Mouse (Mus musculus): ENCODE measurements at regions not wholly inside any gene's neighbourhood (a gene's known extent, or its start where the extent isn't known, plus 50 kb on each side); places are given as distances from the start of the nearest gene placed in this dataset.

GRCm38 (mm10) chr14:120127481-120127880 lies 85.2 kb upstream of the Oxgr1 start:
- H3K4me3 ChIP-seq (ENCODE audit: low read depth, low read length) = no peak overlapping the region
- no peaks in the 10 kb centered on the region for H3K4me1 ChIP-seq (replicated peaks; ENCODE audit: control insufficient read depth, insufficient read depth, low read length)
- no peaks in the 10 kb centered on the region for H3K27me3 ChIP-seq (replicated peaks; ENCODE audit: control insufficient read depth, insufficient read depth, low read length)
- H3K9ac ChIP-seq (ENCODE audit: low read length) = no peak overlapping the region
- DNase-seq (ENCODE audit: low spot score) (peak; percentile 41), ATAC-seq (replicated peaks; ENCODE audit: low FRiP score, low TSS enrichment, low read depth) (no peak)
- no peaks in the 10 kb centered on the region for H3K36me3 ChIP-seq (ENCODE audit: control insufficient read depth, insufficient read depth, low read length)
- no peak overlapping the region for H3K4me2 ChIP-seq (ENCODE audit: low read length)
- WGBS = 78% methylated on average over 5 of the region's 5 CpGs
- no peaks in the 10 kb centered on the region for H3K9me3 ChIP-seq (ENCODE audit: control insufficient read depth, low read length)
- H3K27ac ChIP-seq (ENCODE audit: low read depth) = no peak overlapping the region

DNA sequence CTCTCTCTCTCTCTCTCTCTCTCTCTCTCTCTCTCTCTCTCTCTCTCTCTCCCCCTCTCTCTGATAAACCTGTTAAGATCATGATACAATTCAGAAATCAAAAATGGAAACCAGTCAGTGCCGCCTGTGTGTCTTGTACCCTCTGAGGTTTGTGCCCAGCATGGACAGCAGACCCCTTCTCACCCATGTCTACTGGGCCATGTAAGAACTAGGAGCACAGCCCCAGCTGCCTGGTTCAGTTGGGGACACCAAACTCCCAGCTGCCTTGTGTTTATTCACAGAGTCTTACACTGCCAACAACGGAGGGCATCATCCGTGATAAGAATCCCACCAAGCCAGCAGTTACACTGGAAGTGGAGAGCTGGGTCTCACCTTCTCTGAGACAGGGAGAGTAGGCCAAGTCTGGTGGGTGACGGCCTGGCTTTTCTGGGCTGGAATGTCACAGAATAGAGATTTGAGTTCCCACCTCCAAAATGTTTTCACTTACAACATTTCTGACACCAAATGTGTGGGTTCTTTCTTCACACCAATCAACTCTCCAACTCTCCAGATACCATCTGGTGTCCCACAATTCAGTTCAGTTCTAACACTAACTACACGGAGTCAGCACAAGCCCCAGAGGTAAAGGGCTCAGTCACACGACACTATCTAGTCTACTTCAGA lies 92.2 kb upstream of the Oxgr1 start:
- peaks cover 3% of the 10 kb centered on the region; the same call in 1 of the 2 replicates for H3K4me1 ChIP-seq (replicated peaks; ENCODE audit: control insufficient read depth, insufficient read depth, low read length)
- H3K27ac ChIP-seq (ENCODE audit: low read depth) = no peak overlapping the region
- H3K27me3 ChIP-seq (replicated peaks; ENCODE audit: control insufficient read depth, insufficient read depth, low read length) = no peaks in the 10 kb centered on the region
- H3K9me3 ChIP-seq (ENCODE audit: control insufficient read depth, low read length) = no peaks in the 10 kb centered on the region
- no peak overlapping the region for H3K9ac ChIP-seq (ENCODE audit: low read length)
- ATAC-seq (replicated peaks; ENCODE audit: low FRiP score, low TSS enrichment, low read depth) = no peak
- no peak overlapping the region for H3K4me2 ChIP-seq (ENCODE audit: low read length)
- peak; percentile 42 for DNase-seq (ENCODE audit: low spot score)
- WGBS = 76% methylated on average over 6 of the region's 6 CpGs
- H3K36me3 ChIP-seq (ENCODE audit: control insufficient read depth, insufficient read depth, low read length) = no peaks in the 10 kb centered on the region
- H3K4me3 ChIP-seq (ENCODE audit: low read depth, low read length) = no peak overlapping the region

- Histone ChIP-seq H3K9me3 (ENCODE audit: control insufficient read depth, low read length) (no peaks in the 10 kb centered on the region), H3K36me3 (ENCODE audit: control insufficient read depth, insufficient read depth, low read length) (no peaks in the 10 kb centered on the region), H3K27me3 (replicated peaks; ENCODE audit: control insufficient read depth, insufficient read depth, low read length) (no peaks in the 10 kb centered on the region), H3K4me2 (ENCODE audit: low read length) (no peak overlapping the region), H3K27ac (ENCODE audit: low read depth) (no peak overlapping the region), H3K9ac (ENCODE audit: low read length) (no peak overlapping the region), H3K4me1 (replicated peaks; ENCODE audit: control insufficient read depth, insufficient read depth, low read length) (peaks cover 3% of the 10 kb centered on the region; the same call in 1 of the 2 replicates), H3K4me3 (ENCODE audit: low read depth, low read length) (no peak overlapping the region)
- 40% methylated on average over 5 of the region's 5 CpGs for WGBS
- ATAC-seq (replicated peaks; ENCODE audit: low FRiP score, low TSS enrichment, low read depth) (no peak), DNase-seq (ENCODE audit: low spot score) (peak; percentile 43)
These were observed 93.0 kb upstream of the Oxgr1 start for GRCm38 (mm10) chr14:120135198-120135597.

GRCm38 (mm10) chr14:120136736-120137135 lies 94.5 kb upstream of the Oxgr1 start:
- Histone ChIP-seq H3K9me3 (ENCODE audit: control insufficient read depth, low read length) (no peaks in the 10 kb centered on the region), H3K27ac (ENCODE audit: low read depth) (no peak overlapping the region), H3K27me3 (replicated peaks; ENCODE audit: control insufficient read depth, insufficient read depth, low read length) (no peaks in the 10 kb centered on the region), H3K36me3 (ENCODE audit: control insufficient read depth, insufficient read depth, low read length) (no peaks in the 10 kb centered on the region), H3K4me1 (replicated peaks; ENCODE audit: control insufficient read depth, insufficient read depth, low read length) (peaks cover 6% of the 10 kb centered on the region; the same call in 1 of the 2 replicates), H3K9ac (ENCODE audit: low read length) (no peak overlapping the region), H3K4me3 (ENCODE audit: low read depth, low read length) (no peak overlapping the region), H3K4me2 (ENCODE audit: low read length) (no peak overlapping the region)
- DNase-seq (ENCODE audit: low spot score) (peak; percentile 47), ATAC-seq (replicated peaks; ENCODE audit: low FRiP score, low TSS enrichment, low read depth) (no peak)
- WGBS = 87% methylated on average over 8 of the region's 8 CpGs

DNA sequence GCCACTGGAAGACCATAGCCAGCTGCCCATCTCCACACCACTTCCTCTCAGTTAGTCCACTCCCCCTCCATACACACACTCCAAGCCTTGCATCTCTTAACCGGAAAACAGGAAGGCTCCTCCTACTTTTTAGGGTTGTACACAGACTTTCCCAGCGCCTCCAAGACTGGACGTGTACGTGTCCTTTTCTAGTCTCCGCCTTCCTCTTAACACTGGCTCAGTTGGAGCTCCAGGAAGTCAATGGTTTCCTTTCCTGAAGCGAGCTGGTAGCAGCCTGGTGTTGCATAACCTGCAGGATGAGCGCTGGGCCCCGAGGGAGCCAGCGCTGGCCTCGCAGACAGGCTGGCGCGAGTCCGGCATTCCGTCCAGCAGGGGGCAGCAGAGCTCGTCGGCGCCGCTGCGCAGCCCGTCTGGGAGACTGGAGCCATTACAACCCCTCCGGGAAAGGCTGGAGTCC lies 95.5 kb upstream of the Oxgr1 start:
- Histone ChIP-seq H3K9ac (ENCODE audit: low read length) (no peak overlapping the region; the same call in 1 of the 2 replicates), H3K36me3 (ENCODE audit: control insufficient read depth, insufficient read depth, low read length) (no peaks in the 10 kb centered on the region), H3K27ac (ENCODE audit: low read depth) (peak overlapping the region; percentile 81), H3K9me3 (ENCODE audit: control insufficient read depth, low read length) (no peaks in the 10 kb centered on the region), H3K27me3 (replicated peaks; ENCODE audit: control insufficient read depth, insufficient read depth, low read length) (no peaks in the 10 kb centered on the region), H3K4me2 (ENCODE audit: low read length) (peak overlapping the region; percentile 39), H3K4me3 (ENCODE audit: low read depth, low read length) (peak overlapping the region; percentile 12), H3K4me1 (replicated peaks; ENCODE audit: control insufficient read depth, insufficient read depth, low read length) (peaks cover 6% of the 10 kb centered on the region; the same call in 1 of the 2 replicates)
- WGBS = 1% methylated on average over 21 of the region's 21 CpGs
- ATAC-seq (replicated peaks; ENCODE audit: low FRiP score, low TSS enrichment, low read depth) (peak; percentile 94), DNase-seq (ENCODE audit: low spot score) (peak; percentile 98)

GRCm38 (mm10) chr14:120138546-120138945 lies 96.3 kb upstream of the Oxgr1 start:
- no peak overlapping the region for H3K4me2 ChIP-seq (ENCODE audit: low read length)
- ATAC-seq (replicated peaks; ENCODE audit: low FRiP score, low TSS enrichment, low read depth) (no peak), DNase-seq (ENCODE audit: low spot score) (peak; percentile 24)
- H3K27me3 ChIP-seq (replicated peaks; ENCODE audit: control insufficient read depth, insufficient read depth, low read length) = no peaks in the 10 kb centered on the region
- H3K36me3 ChIP-seq (ENCODE audit: control insufficient read depth, insufficient read depth, low read length) = no peaks in the 10 kb centered on the region
- peaks cover 6% of the 10 kb centered on the region; the same call in 1 of the 2 replicates for H3K4me1 ChIP-seq (replicated peaks; ENCODE audit: control insufficient read depth, insufficient read depth, low read length)
- H3K9ac ChIP-seq (ENCODE audit: low read length) = no peak overlapping the region
- 81% methylated on average over 5 of the region's 5 CpGs for WGBS
- no peak overlapping the region for H3K4me3 ChIP-seq (ENCODE audit: low read depth, low read length)
- H3K27ac ChIP-seq (ENCODE audit: low read depth) = no peak overlapping the region
- H3K9me3 ChIP-seq (ENCODE audit: control insufficient read depth, low read length) = no peaks in the 10 kb centered on the region

DNA sequence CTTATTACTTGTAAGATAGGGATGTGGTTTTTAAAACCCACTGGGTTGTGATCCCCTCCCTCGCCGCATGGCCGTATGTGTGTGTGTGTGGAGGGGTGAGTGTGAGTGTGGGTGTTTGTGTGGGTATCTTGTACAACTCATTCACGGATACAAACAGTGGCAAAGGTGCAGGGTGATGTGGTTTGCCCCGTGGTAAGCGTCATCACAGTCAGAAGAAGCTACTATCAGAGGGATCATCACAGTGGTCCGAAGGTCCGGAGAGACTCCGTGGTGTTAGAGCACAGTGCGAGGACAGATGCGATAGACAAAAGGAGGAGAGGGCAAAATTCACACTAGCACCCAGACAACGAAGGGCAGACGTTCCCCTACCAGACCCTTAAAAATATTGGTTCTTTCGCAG lies 97.0 kb upstream of the Oxgr1 start:
- Histone ChIP-seq H3K4me3 (ENCODE audit: low read depth, low read length) (no peak overlapping the region), H3K9me3 (ENCODE audit: control insufficient read depth, low read length) (no peaks in the 10 kb centered on the region), H3K4me2 (ENCODE audit: low read length) (no peak overlapping the region), H3K27me3 (replicated peaks; ENCODE audit: control insufficient read depth, insufficient read depth, low read length) (no peaks in the 10 kb centered on the region), H3K9ac (ENCODE audit: low read length) (no peak overlapping the region), H3K36me3 (ENCODE audit: control insufficient read depth, insufficient read depth, low read length) (no peaks in the 10 kb centered on the region), H3K4me1 (replicated peaks; ENCODE audit: control insufficient read depth, insufficient read depth, low read length) (peaks cover 6% of the 10 kb centered on the region; the same call in 1 of the 2 replicates), H3K27ac (ENCODE audit: low read depth) (no peak overlapping the region)
- 96% methylated on average over 14 of the region's 14 CpGs for WGBS
- peak; percentile 48 for DNase-seq (ENCODE audit: low spot score)
- ATAC-seq (replicated peaks; ENCODE audit: low FRiP score, low TSS enrichment, low read depth) = no peak

DNA sequence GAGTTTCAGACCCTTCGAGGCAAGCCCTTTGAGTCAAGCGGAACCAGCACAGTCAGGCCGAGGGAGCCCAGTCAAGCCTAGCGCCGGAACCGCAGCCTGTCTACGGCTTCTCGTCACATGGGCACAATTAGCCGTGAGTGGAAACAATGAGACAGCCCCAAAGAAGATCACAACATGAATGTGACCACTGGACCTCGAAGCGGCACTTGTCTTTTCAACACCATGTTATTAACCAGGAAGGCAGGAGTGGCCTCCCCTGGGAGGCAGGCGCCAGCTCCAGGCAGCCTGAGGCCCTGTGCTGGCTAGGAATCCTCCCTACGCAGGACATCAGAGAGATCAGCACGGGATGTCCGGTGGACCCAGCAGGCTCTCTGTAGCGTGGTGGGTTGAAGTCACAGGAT lies 97.4 kb upstream of the Oxgr1 start:
- Histone ChIP-seq H3K4me2 (ENCODE audit: low read length) (no peak overlapping the region), H3K4me3 (ENCODE audit: low read depth, low read length) (no peak overlapping the region), H3K27ac (ENCODE audit: low read depth) (no peak overlapping the region), H3K27me3 (replicated peaks; ENCODE audit: control insufficient read depth, insufficient read depth, low read length) (no peaks in the 10 kb centered on the region), H3K9ac (ENCODE audit: low read length) (no peak overlapping the region), H3K36me3 (ENCODE audit: control insufficient read depth, insufficient read depth, low read length) (no peaks in the 10 kb centered on the region), H3K4me1 (replicated peaks; ENCODE audit: control insufficient read depth, insufficient read depth, low read length) (peaks cover 6% of the 10 kb centered on the region; the same call in 1 of the 2 replicates), H3K9me3 (ENCODE audit: control insufficient read depth, low read length) (no peaks in the 10 kb centered on the region)
- no peak for ATAC-seq (replicated peaks; ENCODE audit: low FRiP score, low TSS enrichment, low read depth)
- peak; percentile 36 for DNase-seq (ENCODE audit: low spot score)
- WGBS = 88% methylated on average over 16 of the region's 16 CpGs

GRCm38 (mm10) chr14:120140211-120140610 lies 98.0 kb upstream of the Oxgr1 start:
- 92% methylated on average over 8 of the region's 8 CpGs for WGBS
- Histone ChIP-seq H3K36me3 (ENCODE audit: control insufficient read depth, insufficient read depth, low read length) (no peaks in the 10 kb centered on the region), H3K4me3 (ENCODE audit: low read depth, low read length) (no peak overlapping the region), H3K9me3 (ENCODE audit: control insufficient read depth, low read length) (no peaks in the 10 kb centered on the region), H3K4me1 (replicated peaks; ENCODE audit: control insufficient read depth, insufficient read depth, low read length) (peaks cover 6% of the 10 kb centered on the region; the same call in 1 of the 2 replicates), H3K27me3 (replicated peaks; ENCODE audit: control insufficient read depth, insufficient read depth, low read length) (no peaks in the 10 kb centered on the region), H3K27ac (ENCODE audit: low read depth) (no peak overlapping the region), H3K9ac (ENCODE audit: low read length) (no peak overlapping the region), H3K4me2 (ENCODE audit: low read length) (no peak overlapping the region)
- DNase-seq (ENCODE audit: low spot score) (peak; percentile 44), ATAC-seq (replicated peaks; ENCODE audit: low FRiP score, low TSS enrichment, low read depth) (no peak)
